Mouse (Mus musculus) embryonic facial prominence, embryonic 15.5 days (tissue): Measurements from ENCODE around the gene Wwc1. TPM values are rescaled to one million over a fixed set of nuclear protein-coding genes. Genes with fewer than 3 reads are reported as not detected.
A peak's percentile ranks its signal among the peaks of the same experiment; 100 is the strongest.

Source experiments
- ATAC-seq: fragments of 200-750 bp; cut with Nextera tagmentation; 2 replicates; pipeline ENCODE4 v1.8.0; 2017; ENCODE audit warnings: low read depth, moderate TSS enrichment; ENCODE audit not compliant: insufficient number of reproducible peaks, low FRiP score, low TSS enrichment
- H3K27ac ChIP-seq: fragments of 300-500 bp; sonication (generic); replicated peaks from 2 replicates; pipeline ENCODE4 v1.5.1; 2015; ENCODE audit warnings: mild to moderate bottlenecking, inconsistent platforms
- H3K27me3 ChIP-seq: fragments of 300-500 bp; sonication (generic); 2 replicates; pipeline ENCODE4 v1.6.1; 2015; ENCODE audit warnings: inconsistent platforms
- H3K36me3 ChIP-seq: fragments of 300-500 bp; sonication (generic); 2 replicates; pipeline ENCODE4 v1.6.1; 2015; ENCODE audit warnings: mild to moderate bottlenecking, inconsistent platforms
- H3K4me1 ChIP-seq: fragments of 300-500 bp; sonication (generic); 2 replicates; pipeline ENCODE4 v1.6.1; 2015; ENCODE audit warnings: inconsistent platforms
- H3K4me2 ChIP-seq: fragments of 300-500 bp; sonication (generic); replicated peaks from 2 replicates; pipeline ENCODE4 v1.6.1; 2015; ENCODE audit warnings: mild to moderate bottlenecking, inconsistent platforms
- H3K4me3 ChIP-seq: fragments of 300-500 bp; sonication (generic); replicated peaks from 2 replicates; pipeline ENCODE4 v1.5.1; 2015; ENCODE audit warnings: mild to moderate bottlenecking, inconsistent platforms
- H3K9ac ChIP-seq: fragments of 300-500 bp; sonication (generic); 2 replicates; pipeline ENCODE4 v1.6.1; 2015; ENCODE audit warnings: inconsistent platforms
- H3K9me3 ChIP-seq: fragments of 300-500 bp; sonication (generic); replicated peaks from 2 replicates; pipeline ENCODE4 v1.6.1; 2016; ENCODE audit warnings: inconsistent platforms
- WGBS: fragments of 180-500 bp; shearing (Covaris S2); methylation state at CpG from one replicate; pipeline ENCODE4 v1.1.7; 2015; 5-methylcytosine and 5-hydroxymethylcytosine counted together
- polyA plus RNA-seq: library from polyadenylated mRNA; unstranded; fragments of >200 nt; fragmentation: Nextera tagmentation; extraction: Ambion mirVana; gene quantifications from 2 replicates; pipeline ENCODE4 v1.2.1, GENCODE M21; 2015

Wwc1 gene
- polyA plus RNA-seq, 1 experiment from 2014 or later = 6.9 TPM

DNA sequence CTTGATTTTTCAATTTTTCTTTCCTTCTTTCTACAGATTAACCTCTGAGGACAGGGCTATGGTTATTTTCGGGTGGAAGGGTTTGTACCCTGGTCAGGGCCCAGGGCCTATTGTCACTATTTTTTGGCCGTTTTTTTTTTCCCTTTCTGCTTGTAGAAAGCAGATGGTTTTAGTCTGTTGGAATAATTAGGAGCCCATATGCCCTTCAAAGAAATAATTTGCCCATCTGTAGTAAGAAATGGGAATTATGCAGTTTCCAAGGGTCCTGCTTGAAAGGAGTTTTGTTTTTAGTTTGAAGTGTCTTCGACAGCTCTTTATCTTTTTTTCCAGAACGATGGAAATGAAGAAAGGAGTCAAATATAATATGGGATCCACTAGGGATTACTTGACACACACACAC, 9.6 kb upstream of the Wwc1 start:
- H3K4me3 ChIP-seq = no peak overlapping the region
- peaks cover 9% of the 10 kb centered on the region; the same call in 1 of the 2 replicates for H3K4me1 ChIP-seq
- H3K9me3 ChIP-seq = no peaks in the 10 kb centered on the region
- no peaks in the 10 kb centered on the region; the same call in 1 of the 2 replicates for H3K27me3 ChIP-seq
- no peak overlapping the region for H3K4me2 ChIP-seq
- WGBS = 56% methylated on average over 4 of the region's 4 CpGs
- H3K36me3 ChIP-seq = no peaks in the 10 kb centered on the region
- ATAC-seq = no peak
- H3K27ac ChIP-seq = no peak overlapping the region
- no peak overlapping the region for H3K9ac ChIP-seq

DNA sequence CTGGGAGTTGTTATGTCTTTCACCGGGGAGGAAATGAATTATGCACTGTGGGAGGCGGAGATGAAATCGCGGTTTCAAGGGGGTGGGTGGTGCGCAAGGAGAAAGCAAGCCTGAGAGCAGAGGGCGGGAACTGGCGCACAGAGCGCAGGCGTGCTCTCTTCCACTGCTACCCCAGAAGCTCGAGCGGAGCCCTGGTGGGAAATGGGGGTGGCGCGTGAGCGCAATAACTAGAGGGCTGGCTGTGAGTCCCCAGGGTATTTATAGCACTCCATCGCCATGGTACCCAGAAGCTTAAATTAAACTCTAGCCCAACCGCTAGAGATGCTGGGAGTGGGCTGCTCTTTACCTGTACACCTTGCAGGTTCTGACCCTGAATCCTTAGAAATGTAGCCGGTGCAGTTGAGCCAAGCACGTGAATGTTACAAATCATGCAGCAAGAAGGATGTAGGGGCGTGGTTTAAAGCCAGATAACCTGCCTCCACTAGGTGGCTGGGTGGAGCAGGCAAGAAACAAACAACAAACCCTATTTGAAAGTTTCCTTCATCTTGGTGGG, 5.6 kb upstream of the Wwc1 start:
- H3K27me3 ChIP-seq = no peaks in the 10 kb centered on the region; the same call in 1 of the 2 replicates
- peak; percentile 83 for ATAC-seq

DNA sequence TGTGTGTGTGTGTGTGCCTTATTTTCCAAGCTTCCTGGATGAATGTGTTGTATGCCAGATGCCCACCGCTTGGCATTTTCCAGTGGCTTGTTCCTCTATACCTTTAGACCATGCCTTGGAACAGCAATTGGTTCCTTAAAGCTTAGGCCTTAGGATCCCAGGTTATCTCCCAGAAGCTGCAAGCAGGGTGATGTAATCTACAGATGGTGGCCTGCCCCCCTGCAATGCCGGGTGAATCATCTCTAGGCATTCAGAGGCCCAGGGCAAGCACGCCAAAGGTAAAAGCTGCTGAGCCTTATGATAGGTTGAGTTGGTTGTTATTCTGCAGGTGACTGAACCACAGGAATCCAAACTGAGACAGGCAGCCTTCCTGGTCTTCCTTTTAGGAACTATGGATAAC, 2.4 kb upstream of the Wwc1 start:
- H3K4me2 ChIP-seq = no peak overlapping the region
- no peaks in the 10 kb centered on the region for H3K9me3 ChIP-seq
- H3K4me1 ChIP-seq = peaks cover 20% of the 10 kb centered on the region
- no peak overlapping the region for H3K9ac ChIP-seq
- 78% methylated on average over 3 of the region's 3 CpGs for WGBS
- no peaks in the 10 kb centered on the region for H3K36me3 ChIP-seq
- peaks cover 15% of the 10 kb centered on the region for H3K27me3 ChIP-seq
- H3K27ac ChIP-seq = no peak overlapping the region
- no peak overlapping the region for H3K4me3 ChIP-seq
- no peak for ATAC-seq

More for the DNA sequence above, 5.6 kb upstream of the Wwc1 start:
- Histone ChIP-seq H3K27ac (0 out of 2 replicates have a peak overlapping the region, but pooled peaks have one; percentile 34), H3K4me2 (peak overlapping the region; percentile 52), H3K9ac (no peak overlapping the region), H3K4me1 (peaks cover 9% of the 10 kb centered on the region; the same call in 1 of the 2 replicates), H3K4me3 (peak overlapping the region; percentile 23), H3K9me3 (no peaks in the 10 kb centered on the region), H3K36me3 (no peaks in the 10 kb centered on the region)
- WGBS = under 1% methylated on average over 19 of the region's 19 CpGs

DNA sequence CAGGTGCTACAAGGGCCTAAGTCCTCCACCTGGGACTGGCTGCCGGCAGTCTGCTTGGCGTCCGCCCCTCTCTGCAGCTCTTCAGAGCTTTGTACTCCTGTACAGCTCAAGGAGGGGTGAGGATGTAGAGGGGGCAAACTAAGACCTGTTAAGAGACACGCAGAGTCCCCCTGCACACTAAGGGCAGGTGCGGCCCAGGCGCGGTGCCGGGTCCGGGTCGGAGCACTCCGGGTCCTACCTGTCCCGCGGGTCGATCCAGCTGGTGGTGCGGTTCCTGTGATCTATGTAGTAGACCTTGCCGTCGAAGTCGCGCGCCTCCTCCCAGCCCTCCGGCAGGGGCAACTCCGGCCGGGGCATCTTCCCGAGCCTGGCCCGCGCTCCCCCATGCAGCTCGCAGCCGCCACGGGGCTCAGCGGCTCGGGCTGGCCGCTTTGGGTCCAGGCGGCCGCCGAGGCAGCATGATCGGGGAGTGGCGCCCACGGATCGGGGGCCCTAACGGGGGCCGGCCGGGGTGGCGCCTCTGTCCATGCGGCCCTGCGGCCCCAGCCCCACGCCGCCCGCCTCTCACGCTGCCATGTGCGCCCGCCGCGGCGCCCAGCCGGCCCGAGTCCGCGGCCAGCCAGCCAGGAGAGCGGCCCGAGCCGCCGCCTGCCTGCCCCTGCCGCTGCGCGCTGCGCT, 455 bp downstream of the Wwc1 start:
- ATAC-seq = peak; percentile 35
- peak overlapping the region; percentile 74 for H3K4me3 ChIP-seq
- no peaks in the 10 kb centered on the region for H3K36me3 ChIP-seq
- H3K27me3 ChIP-seq = peaks cover 15% of the 10 kb centered on the region
- no peaks in the 10 kb centered on the region for H3K9me3 ChIP-seq
- H3K4me1 ChIP-seq = peaks cover 26% of the 10 kb centered on the region
- H3K27ac ChIP-seq = peak overlapping the region; percentile 39
- peak overlapping the region; percentile 51 for H3K9ac ChIP-seq
- under 1% methylated on average over 36 of the region's 66 CpGs for WGBS
- peak overlapping the region; percentile 86 for H3K4me2 ChIP-seq

DNA sequence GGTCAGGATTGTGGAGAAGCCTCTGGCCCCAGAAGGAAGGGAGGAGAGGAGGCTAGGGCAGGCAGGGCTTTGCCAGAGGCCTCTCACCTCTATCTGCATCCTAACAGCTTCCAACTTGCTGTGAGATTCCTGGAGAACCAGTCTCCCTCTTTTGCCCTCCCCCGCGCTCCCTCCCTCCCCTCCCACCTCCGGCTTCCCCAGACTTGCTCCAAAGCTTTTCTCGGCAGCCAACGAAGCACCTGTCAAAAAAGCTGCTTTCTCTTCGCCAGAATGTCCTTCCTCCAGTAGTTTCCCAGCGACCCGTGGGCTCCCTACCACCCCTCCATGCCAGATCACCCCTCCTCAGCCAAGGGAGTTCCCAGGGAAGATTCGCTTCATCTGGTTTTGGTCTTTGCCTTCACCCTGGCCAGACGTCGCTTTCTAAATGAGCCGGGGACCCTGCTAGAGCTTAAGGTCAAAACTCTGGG, 1.0 kb downstream of the Wwc1 start:
- no peaks in the 10 kb centered on the region for H3K36me3 ChIP-seq
- ATAC-seq = no peak
- peak overlapping the region; percentile 51 for H3K9ac ChIP-seq
- peaks cover 26% of the 10 kb centered on the region for H3K4me1 ChIP-seq
- H3K9me3 ChIP-seq = no peaks in the 10 kb centered on the region
- peak overlapping the region; percentile 74 for H3K4me3 ChIP-seq
- H3K27ac ChIP-seq = no peak overlapping the region; the same call in 1 of the 2 replicates
- H3K27me3 ChIP-seq = peaks cover 15% of the 10 kb centered on the region
- under 1% methylated on average over 12 of the region's 12 CpGs for WGBS
- H3K4me2 ChIP-seq = peak overlapping the region; percentile 86

DNA sequence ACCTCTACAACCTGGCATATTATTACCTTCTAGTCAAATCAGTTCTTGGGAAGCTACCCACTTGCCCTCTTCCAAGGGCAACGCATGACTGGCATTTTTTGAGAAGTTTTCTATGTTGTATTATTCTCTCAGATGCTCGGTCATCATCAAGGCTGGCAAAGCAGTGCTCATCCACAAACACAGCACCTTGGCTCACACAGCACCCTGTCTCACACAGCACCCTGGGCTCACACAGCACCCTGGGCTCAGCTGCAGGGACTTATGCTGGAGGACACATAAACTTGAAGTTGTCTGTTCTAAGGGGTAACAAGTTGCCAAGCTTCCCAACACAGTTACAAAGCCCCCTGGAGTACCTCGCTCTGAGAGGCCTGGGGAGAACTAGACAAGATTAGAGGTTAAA, 2.5 kb downstream of the Wwc1 start:
- H3K36me3 ChIP-seq = no peaks in the 10 kb centered on the region
- no peak overlapping the region for H3K4me3 ChIP-seq
- peaks cover 15% of the 10 kb centered on the region for H3K27me3 ChIP-seq
- WGBS = 82% methylated on average over 3 of the region's 3 CpGs
- no peak overlapping the region for H3K9ac ChIP-seq
- H3K4me2 ChIP-seq = no peak overlapping the region
- peaks cover 26% of the 10 kb centered on the region for H3K4me1 ChIP-seq
- H3K27ac ChIP-seq = no peak overlapping the region
- ATAC-seq = no peak
- no peaks in the 10 kb centered on the region for H3K9me3 ChIP-seq

DNA sequence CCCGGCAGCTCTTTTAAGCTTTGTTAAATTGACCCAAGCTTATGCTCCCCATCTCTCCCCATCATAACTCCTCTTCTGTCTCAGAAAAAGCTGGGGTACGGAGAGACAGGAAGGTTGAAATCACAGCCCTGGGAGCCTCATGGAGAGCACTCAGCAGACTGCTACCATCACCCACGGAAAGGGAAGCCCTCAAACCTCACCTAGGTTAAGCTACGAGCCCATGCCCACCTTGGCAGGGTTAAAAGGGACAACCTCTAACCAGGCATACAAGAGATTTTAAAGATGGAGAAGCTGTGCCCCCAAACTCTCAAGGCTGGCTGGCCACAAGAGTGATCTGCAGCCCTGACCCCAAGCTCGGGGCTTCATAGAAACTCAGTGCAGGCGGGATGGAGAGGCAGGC, 3.2 kb downstream of the Wwc1 start:
- Histone ChIP-seq H3K27ac (no peak overlapping the region), H3K4me3 (no peak overlapping the region)

DNA sequence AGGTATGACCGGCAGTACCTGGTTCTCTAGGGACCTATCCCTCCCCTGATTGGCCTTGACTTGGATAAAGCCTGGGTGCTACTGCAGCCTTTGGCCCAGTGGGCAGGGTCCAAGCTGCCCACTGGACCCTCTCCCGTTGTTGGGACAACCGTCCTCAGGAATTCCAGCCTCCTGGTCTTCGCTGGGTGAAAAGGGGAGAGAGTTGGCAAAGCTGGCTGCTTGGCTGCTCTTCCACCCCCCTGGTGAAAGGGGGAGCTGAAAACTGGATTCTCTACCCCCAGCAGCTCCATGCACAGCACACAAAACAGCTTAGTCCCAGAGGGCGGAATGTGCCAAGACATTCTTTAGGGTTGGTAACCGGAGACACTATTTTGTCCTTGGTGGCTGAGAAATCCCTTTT, 3.8 kb downstream of the Wwc1 start:
- Histone ChIP-seq H3K4me1 (peaks cover 26% of the 10 kb centered on the region), H3K4me3 (no peak overlapping the region), H3K27me3 (peaks cover 15% of the 10 kb centered on the region), H3K36me3 (no peaks in the 10 kb centered on the region), H3K9ac (no peak overlapping the region), H3K4me2 (no peak overlapping the region), H3K27ac (no peak overlapping the region), H3K9me3 (no peaks in the 10 kb centered on the region)
- 24% methylated on average over 6 of the region's 6 CpGs for WGBS
- ATAC-seq = no peak

More for the DNA sequence above, 3.2 kb downstream of the Wwc1 start:
- H3K4me1 ChIP-seq = peaks cover 26% of the 10 kb centered on the region
- H3K4me2 ChIP-seq = no peak overlapping the region; the same call in 1 of the 2 replicates
- no peaks in the 10 kb centered on the region for H3K36me3 ChIP-seq
- peaks cover 15% of the 10 kb centered on the region for H3K27me3 ChIP-seq
- 48% methylated on average over 6 of the region's 6 CpGs for WGBS
- no peak overlapping the region for H3K9ac ChIP-seq
- ATAC-seq = no peak
- no peaks in the 10 kb centered on the region for H3K9me3 ChIP-seq

DNA sequence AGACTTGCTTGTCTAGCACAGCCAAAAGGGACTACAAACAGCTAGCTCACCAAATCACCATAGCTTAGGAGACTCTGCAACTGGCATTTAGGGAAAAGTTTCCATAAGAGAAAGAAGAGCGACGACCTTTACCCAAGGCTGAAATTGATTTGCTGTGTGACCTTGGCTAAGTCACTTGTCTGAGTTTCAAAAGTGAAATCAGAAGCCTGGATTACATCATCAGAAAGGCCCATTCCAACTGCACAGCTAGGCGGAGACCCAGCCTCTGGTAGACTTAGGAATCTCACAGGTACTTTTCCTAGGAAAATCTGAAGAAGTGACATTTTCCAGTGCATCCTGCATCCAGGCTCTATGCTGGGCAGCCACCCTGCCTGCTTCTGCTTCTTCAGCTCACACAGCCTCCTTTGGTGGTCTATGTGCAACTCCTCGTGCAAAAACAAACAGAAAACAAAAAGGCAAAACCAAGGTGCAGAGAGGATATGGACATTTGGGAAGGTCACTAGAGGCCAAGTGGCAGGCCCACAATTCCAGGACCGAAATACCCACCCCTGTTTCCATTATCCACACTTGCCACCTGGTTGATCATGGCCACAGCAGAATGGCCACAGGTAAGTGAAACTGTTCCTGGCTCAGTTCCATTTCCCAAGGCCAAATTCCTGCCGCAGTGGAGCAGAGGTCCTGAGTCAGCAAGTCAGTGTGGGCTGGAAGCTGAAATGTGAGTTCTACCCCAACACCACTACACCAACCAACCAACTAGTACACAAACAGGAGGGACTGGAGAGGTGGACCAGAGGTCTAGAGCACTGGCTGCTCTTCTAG, 5.5 kb downstream of the Wwc1 start:
- no peak for ATAC-seq
- Histone ChIP-seq H3K9me3 (no peaks in the 10 kb centered on the region), H3K36me3 (no peaks in the 10 kb centered on the region), H3K9ac (no peak overlapping the region), H3K4me1 (peaks cover 26% of the 10 kb centered on the region), H3K27ac (no peak overlapping the region), H3K4me2 (no peak overlapping the region), H3K27me3 (peaks cover 15% of the 10 kb centered on the region), H3K4me3 (no peak overlapping the region)
- 74% methylated on average over 6 of the region's 6 CpGs for WGBS

DNA sequence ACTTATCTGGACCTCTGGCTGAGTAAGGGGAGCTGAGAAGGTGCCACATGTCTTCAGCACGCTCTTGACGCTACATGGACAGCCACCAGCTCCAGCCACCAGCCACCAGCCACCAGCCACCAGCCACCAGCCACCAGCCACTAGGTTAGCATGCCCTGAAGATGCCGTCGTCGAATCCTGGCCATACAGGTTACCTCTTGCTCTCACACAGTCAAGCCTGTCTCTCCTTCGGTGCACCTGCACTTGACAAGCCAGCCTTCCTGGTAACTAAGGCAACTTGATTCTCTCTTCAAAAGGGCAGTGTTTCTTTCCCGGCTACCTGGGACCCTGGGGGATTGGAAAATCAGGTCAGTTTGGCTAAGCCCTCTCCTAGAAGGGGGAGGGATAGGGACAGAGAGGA, 7.2 kb downstream of the Wwc1 start:
- Histone ChIP-seq H3K9me3 (no peaks in the 10 kb centered on the region), H3K9ac (no peak overlapping the region), H3K36me3 (no peaks in the 10 kb centered on the region), H3K4me2 (no peak overlapping the region), H3K4me1 (peaks cover 15% of the 10 kb centered on the region), H3K4me3 (no peak overlapping the region), H3K27ac (no peak overlapping the region), H3K27me3 (no peaks in the 10 kb centered on the region)
- WGBS = 35% methylated on average over 7 of the region's 7 CpGs
- no peak for ATAC-seq

DNA sequence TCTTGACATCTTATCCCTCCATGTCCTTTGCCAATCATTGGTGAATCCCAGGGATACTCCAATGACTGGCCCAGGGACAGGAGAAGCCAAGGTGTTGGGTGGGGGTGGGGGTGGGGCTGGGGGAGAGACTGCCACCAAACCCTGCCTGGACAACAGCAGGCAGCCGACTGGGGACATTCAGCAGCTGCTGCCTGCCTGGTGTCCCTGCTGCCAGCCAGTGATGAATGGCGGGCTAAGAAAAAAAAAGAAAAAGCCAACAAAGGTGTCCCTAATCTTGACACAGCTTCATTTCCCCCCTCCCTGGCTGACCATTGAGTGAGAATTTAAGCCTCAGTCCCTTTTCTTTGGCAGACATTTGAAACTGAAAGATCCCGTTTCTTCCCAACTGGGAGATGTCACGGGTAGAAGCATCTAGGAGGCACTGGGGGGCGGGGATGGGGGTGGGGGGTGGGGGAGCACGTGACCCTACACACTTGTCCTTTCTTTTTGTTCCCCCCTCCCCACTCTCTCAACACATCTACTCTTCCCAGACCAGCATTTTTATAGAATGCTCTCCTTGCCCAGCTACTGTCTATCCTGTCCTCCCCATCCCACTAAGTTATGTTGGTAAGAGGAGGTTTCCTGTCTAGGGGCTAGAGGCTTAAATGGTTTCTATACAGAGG, 7.9 kb downstream of the Wwc1 start:
- WGBS = 16% methylated on average over 6 of the region's 6 CpGs

More for the DNA sequence above, 7.9 kb downstream of the Wwc1 start:
- Histone ChIP-seq H3K9me3 (no peaks in the 10 kb centered on the region), H3K9ac (no peak overlapping the region), H3K4me3 (no peak overlapping the region), H3K4me1 (peaks cover 15% of the 10 kb centered on the region), H3K36me3 (no peaks in the 10 kb centered on the region), H3K4me2 (no peak overlapping the region), H3K27me3 (no peaks in the 10 kb centered on the region), H3K27ac (no peak overlapping the region)
- no peak for ATAC-seq
